Mouse (Mus musculus) heart, adult 2 months (tissue): Measurements from ENCODE around the gene Fcgr2b.

Experiments
- CTCF ChIP-seq: fragments of 200-600 bp; IDR thresholded peaks from 2 replicates; pipeline ENCODE4 v1.8.1; 2022; ENCODE audit warnings: antibody characterized with exemption, mild to moderate bottlenecking, moderate library complexity
- EP300 ChIP-seq: fragments of 200-500 bp; IDR thresholded peaks from 2 replicates; pipeline ENCODE4 v1.6.1; 2011; ENCODE audit warnings: low read depth, low read length, control low read depth; ENCODE audit not compliant: insufficient read depth
- POLR2A ChIP-seq: fragments of 200-500 bp; IDR thresholded peaks from 2 replicates; pipeline ENCODE4 v1.6.1; 2011; ENCODE audit warnings: mild to moderate bottlenecking, low read depth, low read length, control low read depth; ENCODE audit not compliant: insufficient read depth

DNA sequence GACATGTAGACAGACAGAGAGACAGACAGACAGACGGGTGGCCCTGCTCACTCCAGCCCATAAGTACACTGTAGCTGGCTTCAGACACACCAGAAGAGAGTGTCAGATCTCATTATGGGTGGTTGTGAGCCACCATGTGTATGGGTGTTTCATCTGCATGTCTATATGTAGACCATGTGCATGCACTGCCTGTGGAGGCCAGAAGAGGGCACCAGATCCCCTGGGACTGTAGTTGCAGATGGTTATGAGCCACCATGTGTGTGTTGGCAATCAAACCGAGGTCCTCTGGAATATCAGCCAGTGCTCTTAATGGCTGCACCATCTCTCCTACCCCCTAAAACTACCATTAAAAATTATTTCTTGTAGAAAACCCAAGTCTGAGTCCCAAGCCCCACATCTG, 30.6 kb upstream of the Fcgr2b start:
- TF ChIP-seq POLR2A (no peak), CTCF (peak; percentile 41), EP300 (no peak)
